ENCODE assay signal across 8 mouse cellular contexts in the genomic region with DNA sequence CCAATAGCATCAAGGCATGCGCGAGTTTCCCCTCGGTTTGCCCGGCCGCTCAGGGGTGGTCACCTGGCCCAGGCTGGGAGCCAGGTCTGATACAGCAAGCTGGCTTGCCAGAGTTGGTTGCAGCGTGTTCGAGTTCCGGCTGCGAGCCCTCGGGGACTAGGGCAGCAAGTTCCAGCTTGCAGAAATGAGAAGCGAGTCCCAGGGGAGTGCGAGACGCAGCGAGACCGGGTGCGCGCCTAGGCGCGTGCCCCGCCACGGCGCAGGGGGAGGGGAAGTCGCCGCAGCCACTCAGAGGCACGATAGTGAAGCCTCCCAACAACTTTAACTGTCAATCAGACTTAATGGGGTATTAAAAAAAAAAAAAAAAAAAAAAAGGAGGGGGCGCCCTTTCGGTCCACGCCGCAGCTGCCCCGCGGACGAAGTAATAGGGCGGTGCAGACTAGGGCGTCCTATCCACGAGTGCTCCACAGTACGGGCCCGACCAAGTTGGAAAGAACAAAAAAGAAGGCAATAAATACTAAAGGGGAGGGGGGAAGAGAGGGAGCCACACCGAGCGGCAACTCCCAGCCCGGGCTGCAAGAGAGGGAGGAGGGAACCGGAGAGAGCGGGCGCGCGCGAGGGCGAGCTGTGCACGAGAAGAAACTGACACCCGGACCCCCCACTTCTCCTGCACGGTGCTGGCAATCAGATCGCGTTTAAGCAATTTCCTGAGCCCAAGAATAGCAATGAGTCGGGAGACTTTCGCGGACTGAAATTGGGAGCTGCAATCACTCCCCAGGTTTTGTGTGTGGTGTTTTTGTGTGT. TPM values are rescaled to one million over a fixed set of nuclear protein-coding genes. Genes with fewer than 3 reads are reported as not detected.
DNase-seq lines count a peak whose midpoint lies in the region; ATAC-seq and TF ChIP-seq lines count a peak whose summit lies in the region.

TSS of gene Dhrs3 (plus strand) at position 695 of the 804 bp plus-strand sequence.

- peak within 1 kb of the TSS; percentile 80 for H3K4me3 ChIP-seq in bone marrow macrophage, adult 2 months (ENCODE audit: insufficient read depth, low read length)
- peak within 1 kb of the TSS; percentile 42 for H3K4me3 ChIP-seq in heart, embryonic 11.5 days (ENCODE audit: low read depth, low read length)
- H3K4me3 ChIP-seq in kidney, embryonic 16.5 days (ENCODE audit: low read length) = peak within 1 kb of the TSS; percentile 81
- peak within 1 kb of the TSS; percentile 61 for H3K4me3 ChIP-seq in liver, embryonic 12.5 days

- peaks cover 32% of the 10 kb centered on the region for H3K4me1 ChIP-seq in bone marrow macrophage, adult 2 months (ENCODE audit: control insufficient read depth, insufficient read depth, low read length)
- peaks cover 18% of the 10 kb centered on the region for H3K4me1 ChIP-seq in heart, embryonic 11.5 days (ENCODE audit: control insufficient read depth, insufficient read depth, low read length)
- peaks cover 38% of the 10 kb centered on the region for H3K4me1 ChIP-seq in kidney, embryonic 16.5 days (ENCODE audit: insufficient read depth, low read length)
- peaks cover 49% of the 10 kb centered on the region for H3K4me1 ChIP-seq in liver, embryonic 12.5 days

- DNase-seq in 416B (ENCODE audit: low read depth) = peak; percentile 96
- DNase-seq in naive thymus-derived CD4-positive, alpha-beta T cell, adult 2 months (ENCODE audit: low read depth) = peak; percentile 57
- peak; percentile 90 for DNase-seq in splenic B cell, adult 2 months (ENCODE audit: low read depth, low spot score)

- H3K9me3 ChIP-seq in heart, embryonic 11.5 days (replicated peaks; ENCODE audit: control insufficient read depth, low read length) = no peaks in the 10 kb centered on the region
- H3K9me3 ChIP-seq in kidney, embryonic 16.5 days (ENCODE audit: low read length) = no peaks in the 10 kb centered on the region
- 0 out of 2 replicates have a peak, but pooled peaks cover 3% of the 10 kb centered on the region for H3K9me3 ChIP-seq in liver, embryonic 12.5 days (replicated peaks)

- H3K27me3 ChIP-seq in heart, embryonic 11.5 days (ENCODE audit: control insufficient read depth, insufficient read depth, low read length) = peaks cover 15% of the 10 kb centered on the region; the same call in 1 of the 2 replicates
- H3K27me3 ChIP-seq in kidney, embryonic 16.5 days (ENCODE audit: insufficient read depth, low read length) = no peaks in the 10 kb centered on the region
- H3K27me3 ChIP-seq in liver, embryonic 12.5 days (replicated peaks) = peaks cover 57% of the 10 kb centered on the region
- H3K27me3 ChIP-seq in splenic B cell, adult 2 months (ENCODE audit: control insufficient read depth, insufficient read depth, low read length, poor library complexity, severe bottlenecking) = no peaks in the 10 kb centered on the region

- peak; percentile 59 for ATAC-seq in erythroid progenitor cell, adult 5-6 weeks (replicated peaks; ENCODE audit: low FRiP score, poor library complexity, severe bottlenecking)
- peak; percentile 56 for ATAC-seq in heart, embryonic 11.5 days (replicated peaks; ENCODE audit: insufficient number of reproducible peaks, low FRiP score, low TSS enrichment)
- peak; percentile 83 for ATAC-seq in kidney, embryonic 16.5 days (ENCODE audit: low FRiP score, low TSS enrichment)
- ATAC-seq in liver, embryonic 12.5 days = peak; percentile 71

- H3K27ac ChIP-seq in bone marrow macrophage, adult 2 months (ENCODE audit: insufficient read depth, low read depth, low read length) = peak within 1 kb of the TSS; percentile 98
- H3K27ac ChIP-seq in heart, embryonic 11.5 days (ENCODE audit: low read depth, low read length) = no peak within 1 kb of the TSS
- peak within 1 kb of the TSS; percentile 97 for H3K27ac ChIP-seq in kidney, embryonic 16.5 days (ENCODE audit: low read length)
- H3K27ac ChIP-seq in liver, embryonic 12.5 days = peak within 1 kb of the TSS; percentile 70

- under 1% methylated on average over 55 of the region's 55 CpGs for WGBS in heart, embryonic 11.5 days (ENCODE audit: insufficient replicate concordance)
- WGBS in kidney, embryonic 16.5 days = under 1% methylated on average over 55 of the region's 55 CpGs
- WGBS in liver, embryonic 12.5 days (ENCODE audit: insufficient replicate concordance) = under 1% methylated on average over 54 of the region's 55 CpGs

- TF ChIP-seq POLR2A in bone marrow macrophage, adult 2 months (IDR thresholded peaks at IDR 0.05; ENCODE audit: borderline replicate concordance, low read depth, low read length) = no peak

- H3K9ac ChIP-seq in heart, embryonic 11.5 days (ENCODE audit: low read depth, low read length) = peak within 1 kb of the TSS; percentile 46
- peak within 1 kb of the TSS; percentile 93 for H3K9ac ChIP-seq in kidney, embryonic 16.5 days (replicated peaks; ENCODE audit: low read length)
- peak within 1 kb of the TSS; percentile 66 for H3K9ac ChIP-seq in liver, embryonic 12.5 days

- H3K4me2 ChIP-seq in heart, embryonic 11.5 days = peak within 1 kb of the TSS; percentile 73
- H3K4me2 ChIP-seq in kidney, embryonic 16.5 days (replicated peaks; ENCODE audit: low read depth, low read length) = peak within 1 kb of the TSS; percentile 70
- H3K4me2 ChIP-seq in liver, embryonic 12.5 days = peak within 1 kb of the TSS; percentile 84

- no peaks in the 10 kb centered on the region for H3K36me3 ChIP-seq in heart, embryonic 11.5 days (ENCODE audit: control insufficient read depth, insufficient read depth, low read length)
- no peaks in the 10 kb centered on the region for H3K36me3 ChIP-seq in kidney, embryonic 16.5 days (ENCODE audit: insufficient read depth, low read length)
- H3K36me3 ChIP-seq in liver, embryonic 12.5 days = no peaks in the 10 kb centered on the region
- H3K36me3 ChIP-seq in splenic B cell, adult 2 months (ENCODE audit: control insufficient read depth, insufficient read depth, low read length, poor library complexity, severe bottlenecking) = no peaks in the 10 kb centered on the region

- no peak for TF ChIP-seq CTCF in bone marrow macrophage, adult 2 months (IDR thresholded peaks at IDR 0.05; ENCODE audit: low read depth, low read length)

RNA-seq across cellular contexts. Expression of gene Dhrs3, which starts in this region (rescaled TPM):
- polyA plus RNA-seq in bone marrow macrophage, adult 2 months (2012; ENCODE audit: insufficient read depth, insufficient read length, missing spikeins) = 661 and 687 TPM in 2 replicates
- total RNA-seq in erythroid progenitor cell, adult 5-6 weeks (2015; ENCODE audit: low replicate concordance) = 11.7 and 23.8 TPM in 2 replicates
- total RNA-seq in erythroid progenitor cell, adult 5-6 weeks (2017; ENCODE audit: low replicate concordance) = 9.5 and 14.1 TPM in 2 replicates
- polyA plus RNA-seq in heart, embryonic 11.5 days (2014; fragmentation: Nextera tagmentation; extraction: Ambion mirVana) = 17.4 and 20.5 TPM in 2 replicates
- polyA plus RNA-seq in kidney, embryonic 16.5 days (2015; fragmentation: Nextera tagmentation; extraction: Ambion mirVana) = 210 and 217 TPM in 2 replicates
- 33.9 and 34.9 TPM in 2 replicates for polyA plus RNA-seq in liver, embryonic 12.5 days (2016; fragmentation: Nextera tagmentation; extraction: Ambion mirVana)
